Mouse (Mus musculus): ENCODE results near the gene Gm14180.
"Not testable (repeated sequence)": the region's sequence is repeated elsewhere in the genome, so short reads cannot be mapped to it uniquely, and the experiment has no call there.

The Gm14180 gene

GRCm38 (mm10) chr11:99734190-99734589 is at the start of gene Gm14180:
TSS of gene Gm14180 (minus strand) at chr11:99734290.
- in situ Hi-C loops (cut with MboI, MseI), result no loop called here

DNA sequence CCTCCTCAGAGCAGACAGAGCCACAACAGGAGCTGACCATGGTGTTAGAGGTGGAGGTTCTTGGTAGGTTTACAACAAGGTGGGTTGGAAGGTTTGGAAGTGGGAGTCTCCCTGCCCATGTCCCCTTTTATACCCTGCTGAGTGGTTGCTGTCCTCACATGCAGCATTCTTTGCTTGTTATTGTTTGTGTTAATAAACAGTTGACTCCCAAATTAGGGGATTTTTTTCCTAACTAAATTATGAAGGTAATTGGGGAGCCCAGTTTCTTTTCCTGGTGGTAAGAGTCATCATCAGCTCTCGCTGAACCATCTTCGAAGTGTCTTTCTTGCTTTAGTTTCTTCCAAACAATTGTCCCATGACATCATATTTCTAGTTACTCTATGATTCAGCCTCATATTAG is 46.5 kb upstream of the Gm14180 start, which contains the start of gene Krtap4-8:
TSS of gene Krtap4-8 (minus strand) at position 101 of the 400 bp plus-strand sequence.
- in situ Hi-C loops (cut with MboI, MseI), result no loop called here

GRCm38 (mm10) chr11:99778401-99778800 is 44.3 kb upstream of the Gm14180 start:
- in situ Hi-C loops (cut with MboI, MseI), result no loop called here

GRCm38 (mm10) chr11:99772813-99773212 is 38.7 kb upstream of the Gm14180 start, which contains the start of gene Gm11595:
TSS of gene Gm11595 (minus strand) at chr11:99772913.
- in situ Hi-C loops (cut with MboI, MseI), result not testable (repeated sequence)

GRCm38 (mm10) chr11:99768410-99768809 is 34.3 kb upstream of the Gm14180 start:
- in situ Hi-C loops (cut with MboI, MseI), result no loop called here

- in situ Hi-C loops (cut with MboI, MseI), result no loop called here
Measured at GRCm38 (mm10) chr11:99758877-99759276, 24.8 kb upstream of the Gm14180 start.

- in situ Hi-C loops (cut with MboI, MseI), result no loop called here
Measured at GRCm38 (mm10) chr11:99743985-99744384, 9.9 kb upstream of the Gm14180 start.

- in situ Hi-C loops (cut with MboI, MseI), result no loop called here
Measured at GRCm38 (mm10) chr11:99724061-99724460, 10.0 kb downstream of the Gm14180 start.

DNA sequence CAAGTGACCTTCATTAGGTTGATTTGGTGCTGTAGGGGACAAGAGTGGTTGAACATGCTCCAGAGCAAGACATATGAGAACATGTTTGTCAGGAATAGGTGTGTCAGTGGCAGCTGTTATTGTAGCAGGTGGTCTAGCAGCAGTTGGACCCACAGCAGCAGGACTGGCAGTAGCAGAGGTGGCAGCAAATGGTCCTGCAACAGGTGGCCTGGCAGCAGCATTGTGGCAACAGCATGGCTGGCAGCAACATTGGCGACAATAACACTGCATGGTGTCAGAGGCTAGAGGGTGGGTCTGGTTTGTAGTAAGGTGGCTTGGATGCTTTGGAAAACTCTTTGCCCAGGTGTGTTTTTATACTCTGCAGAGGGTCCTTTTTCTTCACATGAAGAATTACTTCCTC is 15.3 kb downstream of the Gm14180 start:
- in situ Hi-C loops (cut with MboI, MseI), result no loop called here

DNA sequence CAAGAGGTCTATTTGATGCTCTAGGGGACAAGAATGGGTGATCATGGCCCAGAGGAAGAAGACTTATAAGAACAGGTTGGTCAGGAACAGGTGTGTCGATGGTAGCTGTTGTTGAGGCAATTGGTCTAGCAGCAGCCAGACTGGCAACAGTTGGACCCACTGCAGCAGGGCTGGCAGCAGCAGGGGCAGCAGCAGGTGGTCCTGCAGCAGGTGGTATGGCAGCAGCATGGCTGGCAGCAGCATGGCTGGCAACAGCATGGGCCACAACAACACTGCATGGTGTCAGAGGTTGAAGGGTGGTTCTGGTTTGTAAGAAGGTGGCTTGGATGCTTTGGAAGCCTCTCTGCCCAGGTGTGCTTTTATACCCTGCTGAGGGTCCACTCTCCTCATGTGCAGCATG is 43.6 kb downstream of the Gm14180 start, which contains the start of gene Gm14190:
TSS of gene Gm14190 (minus strand) at position 278 of the 400 bp plus-strand sequence.
- in situ Hi-C loops (cut with MboI, MseI), result no loop called here

DNA sequence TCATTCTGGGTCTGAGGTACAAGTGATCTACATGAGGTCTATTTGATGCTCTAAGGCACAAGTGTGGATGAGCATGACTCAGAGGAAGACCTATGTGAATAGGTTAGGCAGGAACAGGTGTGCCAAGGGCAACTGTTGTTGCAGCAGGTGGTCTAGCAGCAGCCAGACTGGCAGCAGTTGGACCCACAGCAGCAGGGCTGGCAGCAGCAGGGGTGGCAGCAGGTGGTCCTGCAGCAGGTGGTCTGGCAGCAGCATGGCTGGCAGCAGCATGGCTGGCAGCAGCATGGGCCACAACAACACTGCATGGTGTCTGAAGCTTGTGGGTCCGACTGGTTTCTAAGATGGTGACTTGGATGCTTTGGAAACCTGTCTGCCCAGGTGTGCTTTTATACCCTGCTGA is 48.9 kb downstream of the Gm14180 start:
- in situ Hi-C loops (cut with MboI, MseI), result not testable (repeated sequence)
